7 mouse cellular contexts compared by ENCODE assay signal in genomic region chr13:113794039-113794704, GRCm38 (mm10). TPM values are rescaled to one million over a fixed set of nuclear protein-coding genes. Genes with fewer than 3 reads are reported as not detected.
DNase-seq lines count a peak whose midpoint lies in the region; ATAC-seq lines count a peak whose summit lies in the region.

Gene Arl15, plus strand, starts transcription at chr13:113794505.

- peak within 1 kb of the TSS; percentile 90 for H3K27ac ChIP-seq in intestine, embryonic 15.5 days
- peak within 1 kb of the TSS; percentile 94 for H3K27ac ChIP-seq in midbrain, embryonic 10.5 days (replicated peaks)

- H3K4me1 ChIP-seq in intestine, embryonic 15.5 days (replicated peaks): peaks cover 11% of the 10 kb centered on the region; the same call in 1 of the 2 replicates
- peaks cover 25% of the 10 kb centered on the region for H3K4me1 ChIP-seq in midbrain, embryonic 10.5 days

- ATAC-seq in intestine, embryonic 15.5 days: peak; percentile 98

- no peaks in the 10 kb centered on the region for H3K27me3 ChIP-seq in intestine, embryonic 15.5 days (replicated peaks)
- no peaks in the 10 kb centered on the region for H3K27me3 ChIP-seq in midbrain, embryonic 10.5 days (ENCODE audit: low read depth, poor library complexity, severe bottlenecking)

- H3K9me3 ChIP-seq in intestine, embryonic 15.5 days: no peaks in the 10 kb centered on the region
- H3K9me3 ChIP-seq in midbrain, embryonic 10.5 days (replicated peaks): no peaks in the 10 kb centered on the region

- intact Hi-C loops in gastrocnemius, postnatal 36 days (cut with DNase I): loop anchor here (5.0 kb wide), 2 partner anchors 68 to 107 kb away; no protein-coding TSS in a partner anchor
- intact Hi-C loops in left cerebral cortex, postnatal 25 days (cut with DNase I): loop anchor here (1.0 to 5.0 kb wide), 3 partner anchors 61 to 97 kb away; no protein-coding TSS in a partner anchor

- H3K4me2 ChIP-seq in intestine, embryonic 15.5 days (replicated peaks): peak within 1 kb of the TSS; percentile 84

- DNase-seq in adrenal gland, adult 18-20 months (ENCODE audit: low spot score in 2 of 2): peak; percentile 98
- peak; percentile 97 for DNase-seq in embryo, embryonic 11 days
- peak; percentile 96 to 98 for DNase-seq in gastrocnemius, postnatal 36 days
- peak; percentile 95 to 98 for DNase-seq in left cerebral cortex, postnatal 25 days (ENCODE audit: low spot score in 2 of 2)
- DNase-seq in midbrain, embryonic 10.5 days (ENCODE audit: low spot score): peak; percentile 99
- DNase-seq in right cerebral cortex, postnatal 4 days: peak; percentile 99

- peak within 1 kb of the TSS; percentile 71 for H3K4me3 ChIP-seq in intestine, embryonic 15.5 days (replicated peaks)
- H3K4me3 ChIP-seq in midbrain, embryonic 10.5 days: peak within 1 kb of the TSS; percentile 92

- H3K36me3 ChIP-seq in intestine, embryonic 15.5 days: no peaks in the 10 kb centered on the region
- H3K36me3 ChIP-seq in midbrain, embryonic 10.5 days: no peaks in the 10 kb centered on the region; the same call in 1 of the 2 replicates

- peak within 1 kb of the TSS; percentile 89 for H3K9ac ChIP-seq in intestine, embryonic 15.5 days

- WGBS in intestine, embryonic 15.5 days: under 1% methylated on average over 49 of the region's 49 CpGs
- under 1% methylated on average over 49 of the region's 49 CpGs for WGBS in midbrain, embryonic 10.5 days

RNA-seq across cellular contexts. Expression of gene Arl15, which starts in this region (rescaled TPM):
- total RNA-seq in adrenal gland, adult 18-20 months (2021): 10 to 100 TPM; 27.3 to 30.0 TPM
- total RNA-seq in gastrocnemius, postnatal 36 days (2021): 1 to 10 TPM; 4.0 to 4.2 TPM
- 5.5 and 6.7 TPM in 2 replicates for polyA plus RNA-seq in intestine, embryonic 15.5 days (2015; fragmentation: Nextera tagmentation; extraction: Ambion mirVana)
- 10 to 100 TPM; 33.7 to 40.8 TPM for total RNA-seq in left cerebral cortex, postnatal 25 days (2021)
- 10.4 and 10.7 TPM in 2 replicates for polyA plus RNA-seq in midbrain, embryonic 10.5 days (2016; fragmentation: Nextera tagmentation; extraction: Ambion mirVana)

Comparison
In these comparisons a context has a peak if more than half of its experiments do, and no peak if none do; other contexts are left out.
1. Peak in every context shown above with its lines: DNase-seq, ATAC-seq, H3K4me3 ChIP-seq and H3K27ac ChIP-seq.
2. RNA of gene Arl15 (total RNA-seq): 33.7 to 40.8 TPM in left cerebral cortex, postnatal 25 days and 27.3 to 30.0 TPM in adrenal gland, adult 18-20 months; 4.0 to 4.2 TPM in gastrocnemius, postnatal 36 days; every median in the first group is over 4 times any median in the second.